Comparison of ENCODE assay signal across 43 mouse cellular contexts in the genomic region with DNA sequence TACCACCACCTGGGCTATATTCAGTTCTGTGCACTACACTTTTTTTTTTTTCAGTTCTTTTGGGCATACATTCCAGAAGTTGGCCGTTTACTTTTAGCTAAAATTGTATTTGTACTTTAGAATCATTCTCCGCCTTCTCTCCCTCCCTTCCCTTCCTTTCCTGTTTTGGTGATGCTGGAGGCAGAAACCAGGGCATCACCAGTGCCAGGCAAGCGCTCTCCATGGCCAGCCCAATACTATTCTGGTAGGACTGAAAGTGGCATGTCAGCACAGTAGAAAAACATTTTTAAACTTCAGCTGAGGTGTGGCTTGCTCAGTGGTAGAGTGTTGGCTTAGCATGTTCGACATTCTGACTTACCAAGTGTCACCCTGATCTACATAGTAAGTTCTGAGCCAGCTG. TPM values are rescaled to one million over a fixed set of nuclear protein-coding genes. Genes with fewer than 3 reads are reported as not detected.
"Had no signal": no experiment of that assay in that cellular context is flagged by ENCODE, and none has a peak within 500 bp of the region (broad histone marks: within the 10 kb centered on the region; RNA-seq: fewer than 3 reads in every experiment).

No protein-coding gene starts in this region.

- H3K4me2 ChIP-seq: heart, embryonic 12.5 days; hindbrain, embryonic 12.5 days; hindbrain, embryonic 14.5 days; intestine, embryonic 15.5 days; kidney, embryonic 15.5 days; limb, embryonic 13.5 days; limb, embryonic 15.5 days; liver, embryonic 12.5 days had no signal

- H3K4me1 ChIP-seq: heart, embryonic 10.5 days; heart, embryonic 12.5 days; hindbrain, embryonic 12.5 days; intestine, embryonic 15.5 days; kidney, embryonic 15.5 days; limb, embryonic 13.5 days; limb, embryonic 15.5 days; liver, embryonic 12.5 days had no signal

- ATAC-seq: hindbrain, embryonic 16.5 days; inflammation-experienced regulatory T-cells, adult 6 months; intestine, embryonic 15.5 days; liver, embryonic 12.5 days had no signal

- H3K9ac ChIP-seq: heart, embryonic 12.5 days; hindbrain, embryonic 12.5 days; hindbrain, embryonic 14.5 days; intestine, embryonic 15.5 days; kidney, embryonic 15.5 days; limb, embryonic 13.5 days; limb, embryonic 15.5 days; liver, embryonic 12.5 days; liver, embryonic 14.5 days had no signal

- H3K27me3 ChIP-seq: hindbrain, embryonic 12.5 days; intestine, embryonic 15.5 days had no signal

- H3K9me3 ChIP-seq: heart, embryonic 10.5 days; hindbrain, embryonic 10.5 days; hindbrain, embryonic 12.5 days; intestine, embryonic 15.5 days; kidney, embryonic 15.5 days; limb, embryonic 15.5 days; liver, embryonic 12.5 days had no signal

- DNase-seq: gastrocnemius, postnatal 10 days; gastrocnemius, postnatal 25 days; heart, adult 18-20 months; heart, postnatal 10 days; heart, postnatal 4 days; kidney, adult 11 months; kidney, adult 2 months; kidney, adult 9 months; kidney, postnatal 14 days; kidney, postnatal 36 days; layer of hippocampus, adult 9-11 months; layer of hippocampus, postnatal 36 days; left cerebral cortex, postnatal 4 days had no signal

- H3K36me3 ChIP-seq: heart, embryonic 10.5 days; heart, embryonic 12.5 days; hindbrain, embryonic 10.5 days; hindbrain, embryonic 12.5 days; intestine, embryonic 15.5 days; kidney, embryonic 15.5 days; limb, embryonic 13.5 days; limb, embryonic 15.5 days; liver, embryonic 12.5 days had no signal

- H3K27ac ChIP-seq: heart, embryonic 10.5 days; hindbrain, embryonic 10.5 days; hindbrain, embryonic 12.5 days; hindbrain, embryonic 14.5 days; intestine, embryonic 15.5 days; kidney, embryonic 15.5 days; kidney, postnatal 0 days; limb, embryonic 13.5 days; limb, embryonic 15.5 days; liver, embryonic 12.5 days; liver, embryonic 14.5 days had no signal

- H3K4me3 ChIP-seq: heart, embryonic 10.5 days; heart, embryonic 12.5 days; hindbrain, embryonic 10.5 days; hindbrain, embryonic 12.5 days; intestine, embryonic 15.5 days; kidney, embryonic 15.5 days; limb, embryonic 13.5 days; limb, embryonic 15.5 days; liver, embryonic 12.5 days had no signal

RNA-seq across cellular contexts. Expression of gene Gm4869, which starts 36.0 kb away (rescaled TPM):
- total RNA-seq: gastrocnemius, postnatal 10 days; gastrocnemius, postnatal 25 days; gastrocnemius, postnatal 4 days; granulocyte monocyte progenitor cell, adult 5-6 weeks; heart, adult 18-20 months; heart, adult 8-10 months; heart, postnatal 10 days; heart, postnatal 25 days; heart, postnatal 4 days; layer of hippocampus, adult 18-20 months; layer of hippocampus, adult 8-10 months; layer of hippocampus, postnatal 14 days; layer of hippocampus, postnatal 36 days; left cerebral cortex, adult 18-20 months; left cerebral cortex, adult 8-10 months; left cerebral cortex, postnatal 10 days; left cerebral cortex, postnatal 25 days; left cerebral cortex, postnatal 4 days; liver, adult 2 months had no signal
- polyA plus RNA-seq: heart, embryonic 10.5 days; heart, embryonic 12.5 days; heart, embryonic 14.5 days; heart, embryonic 16.5 days; hindbrain, embryonic 10.5 days; hindbrain, embryonic 12.5 days; hindbrain, embryonic 14.5 days; hindbrain, embryonic 16.5 days; inflammation-experienced regulatory T-cells, adult 6 months; intestine, embryonic 15.5 days; kidney, embryonic 15.5 days; kidney, postnatal 0 days; large intestine, adult 2 months; limb, embryonic 11.5 days; limb, embryonic 13.5 days; limb, embryonic 15.5 days; liver, adult 2 months; liver, embryonic 12.5 days had no signal
